Mouse (Mus musculus) spleen, postnatal 10 days (tissue): Measurements from ENCODE around the gene Prkaca.
A peak's percentile ranks its signal among the peaks of the same experiment; 100 is the strongest.
"Not testable (repeated sequence)": the region's sequence is repeated elsewhere in the genome, so short reads cannot be mapped to it uniquely, and the experiment has no call there.

Source experiments
- DNase-seq, 2 experiments: peaks; one replicate each; pipeline ENCODE4 v3.0.0; 2021 to 2022; ENCODE audit warnings: low spot score in 2 of 2

The Prkaca gene

DNA sequence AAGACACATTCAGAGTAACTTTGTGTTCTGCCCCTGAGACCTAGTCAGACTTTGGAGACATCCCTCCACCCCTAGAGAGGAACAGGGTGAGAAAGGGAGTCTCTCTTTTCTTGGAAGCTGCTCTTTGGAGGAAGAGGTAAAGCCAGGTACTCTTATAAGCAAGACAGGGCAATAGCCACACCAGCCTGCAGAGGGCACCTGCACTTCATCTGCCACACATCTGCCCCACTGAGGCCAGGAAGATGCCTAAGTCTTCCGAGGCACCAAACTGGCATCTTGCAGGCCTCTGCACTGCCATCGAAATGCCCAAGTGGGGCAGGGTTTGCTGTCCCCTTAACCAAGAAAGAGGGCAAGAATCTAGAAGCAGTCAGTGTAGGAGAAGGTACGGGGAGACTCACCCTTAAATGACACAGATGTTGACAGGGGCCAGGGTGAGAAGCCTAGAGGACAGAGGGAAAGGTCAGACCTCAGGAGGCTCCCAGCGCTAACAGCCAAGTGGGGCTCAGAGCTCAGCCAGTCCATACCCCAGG is 3.4 kb downstream of the Prkaca start:
- DNase-seq = peak in 1 of 2 experiments; percentile 54

DNA sequence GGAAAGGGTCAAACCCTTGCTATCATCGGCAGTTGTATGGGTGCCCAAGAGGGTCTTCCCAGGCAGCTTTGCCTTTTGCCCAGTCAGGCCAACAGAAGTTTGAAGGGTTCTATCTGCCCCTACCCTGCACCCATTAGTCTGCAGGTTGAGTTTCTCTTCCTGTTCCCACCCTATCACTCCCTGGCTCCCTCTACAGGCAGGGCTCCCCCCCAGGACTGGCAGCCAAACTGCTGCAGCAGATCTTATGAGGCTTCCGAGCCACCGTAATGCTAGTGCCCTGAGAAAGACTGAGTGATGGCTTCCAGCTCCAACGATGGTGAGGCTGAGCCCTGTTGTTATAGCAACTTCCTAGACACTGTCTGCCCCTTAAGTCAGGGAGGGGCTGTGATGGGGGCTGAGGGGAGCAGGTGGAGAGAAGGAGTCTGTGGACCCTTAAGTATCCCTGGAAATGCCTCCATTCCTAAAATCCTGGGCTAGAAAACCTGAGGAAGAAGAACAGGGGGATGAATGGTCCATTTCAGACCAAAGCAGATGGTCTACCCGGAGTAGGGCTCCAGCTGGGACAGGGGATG is 4.1 kb downstream of the Prkaca start:
- DNase-seq = peak in 1 of 2 experiments; percentile 50

DNA sequence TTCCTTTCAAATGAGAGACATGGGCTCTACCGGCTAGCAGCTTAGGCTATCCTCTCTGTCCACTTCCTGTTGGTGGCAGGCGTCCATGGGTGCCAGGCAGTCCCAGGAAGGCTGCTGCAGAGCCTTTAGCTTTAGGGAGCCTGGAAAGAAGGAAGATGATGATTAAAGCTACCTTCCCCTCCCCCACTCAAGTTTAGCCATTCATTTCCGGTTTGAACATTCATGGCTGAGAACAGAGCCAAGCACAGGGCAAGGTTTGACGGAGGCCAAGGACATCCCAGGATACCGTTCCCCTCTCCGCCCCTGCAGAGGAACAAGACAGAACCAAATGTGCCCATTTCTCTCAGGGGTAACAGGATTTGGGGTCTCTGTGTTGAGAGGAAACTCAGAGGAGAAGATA is 4.9 kb downstream of the Prkaca start:
- no peak for DNase-seq

DNA sequence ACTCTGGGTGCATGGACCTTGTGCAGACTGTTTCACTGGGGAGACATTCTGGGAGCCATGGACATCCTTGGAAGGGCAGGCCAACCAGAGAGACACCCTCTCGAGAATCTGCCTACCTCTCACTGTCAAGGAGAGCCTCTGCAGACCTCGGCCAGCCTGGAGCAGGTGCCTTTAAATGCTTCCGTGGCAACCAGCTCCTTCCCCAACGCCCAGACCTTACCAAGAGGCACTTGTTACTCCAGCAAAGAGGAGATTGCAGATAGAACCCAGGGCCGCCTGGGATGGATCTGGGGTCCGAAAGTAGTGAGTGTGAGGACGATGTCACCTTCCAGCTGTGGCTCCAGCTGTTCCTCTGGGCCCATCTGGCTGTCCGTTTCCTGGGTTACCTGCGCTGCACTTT is 5.4 kb downstream of the Prkaca start:
- no peak for DNase-seq

DNA sequence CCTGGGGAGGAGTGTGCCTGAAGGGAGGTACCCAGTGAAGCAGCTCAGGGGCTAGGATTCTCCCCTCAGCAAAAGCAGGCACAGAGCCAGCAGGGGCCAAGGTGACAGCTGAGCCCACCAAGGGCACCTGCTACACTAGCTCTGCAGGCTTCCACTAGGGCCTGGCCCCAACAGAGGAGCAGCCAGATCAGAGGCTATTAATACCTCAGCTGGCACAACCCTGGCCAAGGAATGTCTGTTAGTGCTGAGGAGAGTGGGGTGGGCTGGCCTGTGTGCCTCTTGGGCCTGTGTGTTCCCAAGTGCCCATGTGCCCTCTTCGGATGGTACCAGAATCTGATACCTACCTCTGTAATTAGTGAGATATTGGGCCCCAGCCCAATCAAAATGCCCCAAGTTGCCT is 7.5 kb downstream of the Prkaca start:
- DNase-seq = no peak

DNA sequence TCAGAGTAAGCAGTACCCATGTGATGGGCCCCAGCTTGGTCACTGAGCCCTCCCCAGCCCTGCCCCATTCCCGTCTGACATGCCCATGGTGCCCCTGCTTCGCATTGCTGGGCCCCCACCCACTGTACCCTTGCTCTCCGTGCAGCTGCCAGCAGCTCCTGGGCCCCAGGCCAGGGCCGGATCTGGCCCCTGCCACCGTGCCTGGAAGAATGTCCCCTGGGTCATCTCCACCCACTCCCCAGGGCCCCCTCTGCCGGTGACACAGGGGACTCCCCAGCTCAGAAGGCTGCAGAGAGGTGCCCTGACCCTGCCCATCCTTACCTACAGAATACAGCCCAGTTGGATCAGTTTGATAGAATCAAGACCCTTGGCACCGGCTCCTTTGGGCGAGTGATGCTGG is 8.1 kb downstream of the Prkaca start:
- DNase-seq = no peak

DNA sequence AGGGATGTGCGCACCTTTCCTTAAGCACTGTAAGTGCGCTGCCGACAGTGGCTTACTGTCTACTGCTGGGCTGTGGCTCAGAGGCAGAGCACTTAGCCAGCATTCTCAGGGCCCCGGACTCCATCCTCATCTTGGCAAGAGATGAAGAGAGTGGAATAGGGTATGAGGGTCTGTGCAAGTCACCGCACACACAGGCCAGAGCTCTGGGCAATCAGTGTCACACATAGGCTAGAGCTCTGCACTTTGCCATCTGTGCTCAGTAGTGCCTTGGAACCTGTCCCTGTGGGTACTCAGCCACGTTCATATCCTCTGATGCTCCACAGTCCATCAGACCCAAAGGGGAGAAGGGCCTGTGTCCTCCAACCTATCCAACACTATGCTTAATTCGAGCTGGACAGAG is 8.7 kb downstream of the Prkaca start:
- DNase-seq = no peak

DNA sequence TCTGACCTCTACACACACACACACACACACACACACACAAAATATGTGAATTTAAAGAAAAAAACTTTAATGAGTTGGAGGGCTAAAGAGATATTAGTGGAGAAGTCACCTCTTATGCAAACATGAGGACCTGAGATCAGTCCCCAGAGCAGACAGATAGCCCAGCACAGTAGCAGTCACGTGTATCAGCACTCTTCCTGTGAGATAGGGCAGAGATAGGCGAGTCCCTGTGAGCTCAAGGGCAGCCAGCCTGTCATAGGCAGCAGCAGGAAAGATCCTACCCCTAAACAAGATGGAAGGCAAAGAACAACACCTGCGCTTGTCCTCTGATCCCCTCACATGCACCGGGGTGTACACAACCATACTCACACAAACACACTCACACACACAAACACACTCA is 9.7 kb downstream of the Prkaca start:
- DNase-seq = no peak

DNA sequence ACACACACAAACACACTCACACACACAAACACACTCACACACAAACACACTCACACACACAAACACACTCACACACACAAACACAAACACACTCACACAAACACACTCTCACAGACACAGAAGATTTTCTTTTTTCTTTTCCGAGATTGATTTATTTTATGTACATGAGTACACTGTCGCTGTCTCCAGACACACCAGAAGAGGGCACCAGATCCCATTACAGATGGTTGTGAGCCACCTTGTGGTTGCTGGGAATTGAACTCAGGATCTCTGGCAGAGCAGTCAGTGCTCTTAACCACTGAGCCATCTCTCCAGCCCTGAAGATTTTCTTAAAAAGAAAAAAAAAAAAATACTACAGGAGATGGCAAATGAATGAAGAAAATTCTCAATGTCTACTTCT is 10.4 kb downstream of the Prkaca start:
- not testable (repeated sequence) for DNase-seq

DNA sequence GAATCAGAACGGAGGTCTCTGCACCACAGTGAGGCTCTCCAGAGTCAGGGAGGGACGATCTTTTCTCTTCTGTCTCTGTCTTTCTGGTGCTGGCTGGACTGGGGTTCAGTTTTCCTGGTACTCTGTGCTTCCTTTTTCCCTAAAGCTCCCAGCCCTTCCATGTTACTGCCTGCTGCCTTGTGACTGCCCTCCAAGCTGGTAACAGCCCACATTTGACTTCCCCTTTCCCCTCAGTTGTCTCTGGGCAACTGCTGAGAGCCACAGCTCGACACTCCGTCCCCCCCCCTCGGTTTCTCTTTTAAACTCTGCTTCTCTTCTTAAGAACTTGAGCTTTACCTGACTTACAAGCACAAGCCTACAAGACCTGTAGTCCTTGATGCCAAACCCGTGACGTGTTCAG is 16.4 kb downstream of the Prkaca start:
- DNase-seq = no peak

DNA sequence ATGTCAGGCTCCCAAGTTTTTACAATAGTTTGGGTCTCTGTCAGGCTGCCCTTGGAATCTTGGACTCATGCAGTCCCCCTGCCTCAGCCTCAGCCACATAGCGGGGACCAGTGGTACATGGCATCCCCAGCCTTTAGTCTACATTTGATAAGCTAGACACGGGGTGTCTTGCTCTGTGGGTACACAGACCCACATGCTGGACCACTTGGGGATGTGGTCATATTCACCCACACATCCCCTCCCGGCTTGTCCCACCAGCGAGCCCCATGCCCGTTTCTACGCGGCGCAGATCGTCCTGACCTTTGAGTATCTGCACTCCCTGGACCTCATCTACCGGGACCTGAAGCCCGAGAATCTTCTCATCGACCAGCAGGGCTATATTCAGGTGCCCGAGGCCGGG is 17.4 kb downstream of the Prkaca start:
- no peak for DNase-seq

DNA sequence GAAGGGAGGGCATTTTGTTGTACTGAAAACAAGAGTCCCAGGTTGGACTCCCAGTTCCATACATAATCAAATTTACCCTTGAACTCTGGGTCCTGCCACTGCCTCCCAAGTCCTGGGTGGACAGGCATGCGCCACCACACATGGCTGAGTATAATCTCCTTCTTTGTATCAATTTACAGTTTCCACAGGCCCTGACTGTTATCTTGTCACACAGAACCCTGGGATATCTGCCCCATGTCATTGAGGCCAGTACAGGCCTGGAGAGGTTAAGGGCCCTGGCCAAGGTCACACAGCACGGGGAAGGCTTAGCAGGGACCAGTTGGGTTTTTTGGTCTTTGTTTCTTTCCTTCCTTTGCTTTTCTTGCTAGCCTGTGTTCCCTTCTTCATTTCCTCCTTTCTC is 19.7 kb downstream of the Prkaca start:
- DNase-seq = no peak

DNA sequence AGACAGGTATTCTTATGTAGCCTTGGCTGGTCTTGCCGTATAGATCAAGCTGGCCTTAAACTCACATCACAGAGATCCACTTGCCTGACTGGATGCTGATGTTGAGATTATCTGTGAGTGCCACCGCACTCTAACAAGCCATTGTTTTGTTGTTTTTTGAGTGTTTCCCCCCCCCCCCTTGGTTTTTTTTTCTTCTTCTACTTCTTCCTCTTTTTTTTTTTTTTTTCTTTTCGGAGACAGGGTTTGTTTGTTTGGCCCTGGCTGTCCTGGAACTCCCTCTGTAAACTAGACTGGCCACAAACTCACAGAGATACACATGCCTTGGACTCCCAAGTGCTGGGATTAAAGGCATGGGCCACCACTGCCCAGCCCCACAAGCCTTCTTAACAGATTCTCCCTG is 21.2 kb downstream of the Prkaca start:
- no peak for DNase-seq

DNA sequence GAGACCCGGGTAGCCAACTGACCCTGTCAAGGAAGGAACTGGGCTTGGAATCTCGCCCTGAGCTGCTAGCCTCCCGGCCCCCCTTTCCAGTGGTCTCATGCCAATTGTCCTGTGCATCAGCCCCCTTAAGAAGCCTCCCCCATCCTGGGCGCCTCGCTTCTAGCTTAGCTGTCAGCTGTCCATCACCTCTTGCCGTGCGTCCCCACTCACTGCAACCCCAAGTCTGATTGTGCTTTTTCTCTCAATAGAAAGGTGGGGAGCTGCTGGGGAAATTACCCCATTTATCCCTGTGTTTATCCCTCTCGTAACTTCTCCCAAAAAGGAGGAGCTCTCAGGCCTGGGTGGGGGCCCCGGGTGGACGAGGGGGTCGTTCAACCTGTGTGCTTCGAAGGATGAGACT is 23.2 kb downstream of the Prkaca start:
- DNase-seq = no peak

DNA sequence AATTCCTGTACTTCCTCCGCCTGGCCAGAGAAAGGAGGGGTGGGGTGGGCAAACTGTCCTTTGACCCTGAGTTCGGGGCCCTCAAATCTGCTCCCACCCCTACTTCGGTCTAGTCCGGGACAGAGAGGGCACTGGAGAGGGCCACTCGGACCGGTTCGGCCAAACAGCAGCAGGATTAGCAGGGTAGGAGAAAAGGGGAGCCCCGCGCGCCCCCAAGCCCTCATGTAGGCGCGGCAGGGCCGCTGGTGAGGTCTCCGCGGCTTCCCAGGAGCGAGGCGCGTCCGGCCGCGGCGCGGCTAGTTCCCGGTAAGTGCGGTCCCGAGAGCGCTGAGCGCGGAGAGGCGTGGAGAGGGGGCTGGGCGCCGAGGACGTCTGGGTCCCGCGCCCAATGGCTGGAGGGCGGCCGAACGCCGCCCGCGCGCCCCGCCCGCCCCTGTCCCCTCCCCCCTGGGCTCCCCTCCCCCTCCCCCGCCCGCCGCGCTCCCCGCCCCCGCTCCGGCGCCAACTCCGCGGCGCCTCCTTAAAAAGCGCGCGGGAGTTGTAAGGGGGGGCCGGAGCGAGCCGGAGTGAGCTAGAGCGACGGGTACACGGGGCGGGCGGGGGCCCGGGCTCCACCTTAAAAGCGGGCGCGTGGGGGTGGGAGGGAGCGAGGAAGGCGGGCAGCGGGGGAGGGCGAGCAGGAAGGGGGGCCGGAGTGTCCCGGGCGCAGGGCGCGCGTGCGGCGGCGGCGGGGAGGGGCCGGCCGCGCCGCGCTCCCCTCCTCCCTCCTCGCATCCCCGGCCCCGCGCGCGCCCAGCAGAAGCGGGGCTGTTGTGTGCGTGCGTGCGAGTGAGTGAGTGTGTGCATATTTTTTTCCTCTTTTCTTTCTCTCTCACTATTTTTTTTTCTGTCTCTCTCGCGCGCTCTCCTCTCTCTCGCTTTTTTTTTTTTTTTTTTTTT is 24.0 kb downstream of the Prkaca start:
- DNase-seq = peak; percentile 81 to 87

DNA sequence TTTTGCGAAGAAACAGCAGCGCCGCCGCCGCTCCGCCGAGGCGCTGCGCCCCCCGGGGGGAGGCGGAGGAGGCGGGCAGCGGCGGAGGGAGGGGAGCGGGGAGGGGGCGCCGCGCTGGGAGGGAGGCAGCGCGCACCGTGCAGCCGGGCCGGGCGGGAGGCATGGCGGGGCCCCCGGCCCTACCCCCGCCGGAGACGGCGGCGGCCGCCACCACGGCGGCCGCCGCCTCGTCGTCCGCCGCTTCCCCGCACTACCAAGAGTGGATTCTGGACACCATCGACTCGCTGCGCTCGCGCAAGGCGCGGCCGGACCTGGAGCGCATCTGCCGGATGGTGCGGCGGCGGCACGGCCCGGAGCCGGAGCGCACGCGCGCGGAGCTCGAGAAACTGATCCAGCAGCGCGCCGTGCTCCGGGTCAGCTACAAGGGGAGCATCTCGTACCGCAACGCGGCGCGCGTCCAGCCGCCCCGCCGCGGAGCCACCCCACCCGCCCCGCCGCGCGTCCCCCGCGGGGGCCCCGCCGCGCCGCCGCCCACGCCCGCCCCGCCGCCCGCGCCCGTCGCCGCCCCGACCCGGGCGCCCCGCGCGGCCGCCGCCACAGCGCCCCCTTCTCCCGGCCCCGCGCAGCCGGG is 24.8 kb downstream of the Prkaca start, which contains the start of gene Samd1:
Gene Samd1, plus strand, starts transcription at position 162 of the 631 bp plus-strand sequence.
- DNase-seq = peak; percentile 65 to 74

DNA sequence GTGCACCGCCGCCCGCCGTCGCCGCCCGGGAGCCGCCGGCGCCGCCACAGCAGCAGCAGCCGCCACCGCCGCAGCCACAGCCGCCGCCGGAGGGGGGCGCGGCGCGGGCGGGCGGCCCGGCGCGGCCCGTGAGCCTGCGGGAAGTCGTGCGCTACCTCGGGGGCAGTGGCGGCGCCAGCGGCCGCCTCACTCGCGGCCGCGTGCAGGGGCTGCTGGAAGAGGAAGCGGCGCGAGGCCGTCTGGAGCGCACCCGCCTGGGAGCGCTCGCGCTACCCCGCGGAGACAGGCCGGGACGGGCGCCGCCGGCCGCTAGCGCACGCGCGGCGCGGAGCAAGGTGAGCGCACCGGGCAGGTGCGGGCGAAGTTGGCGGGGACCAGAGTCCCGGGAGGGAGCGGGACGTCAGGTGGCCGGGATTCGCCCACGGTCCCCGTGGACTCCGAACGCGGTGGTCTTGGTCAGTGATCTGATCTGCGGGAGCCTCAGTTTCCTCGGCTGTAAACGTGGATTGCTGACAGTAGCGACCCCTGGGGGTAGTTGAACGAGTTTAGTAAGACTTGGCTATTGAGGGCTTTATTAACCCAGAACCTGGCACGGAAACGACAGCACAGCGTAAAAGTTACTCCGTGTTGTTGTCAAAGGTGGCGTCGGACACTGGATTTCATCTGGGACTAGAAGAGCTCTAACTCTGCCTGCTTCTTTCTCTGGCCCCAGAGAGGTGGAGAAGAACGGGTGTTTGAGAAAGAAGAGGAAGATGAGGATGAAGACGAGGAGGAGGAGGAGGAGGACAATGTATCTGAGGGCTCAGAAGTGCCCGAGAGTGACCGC is 25.7 kb downstream of the Prkaca start:
- DNase-seq = peak; percentile 78 to 81

DNA sequence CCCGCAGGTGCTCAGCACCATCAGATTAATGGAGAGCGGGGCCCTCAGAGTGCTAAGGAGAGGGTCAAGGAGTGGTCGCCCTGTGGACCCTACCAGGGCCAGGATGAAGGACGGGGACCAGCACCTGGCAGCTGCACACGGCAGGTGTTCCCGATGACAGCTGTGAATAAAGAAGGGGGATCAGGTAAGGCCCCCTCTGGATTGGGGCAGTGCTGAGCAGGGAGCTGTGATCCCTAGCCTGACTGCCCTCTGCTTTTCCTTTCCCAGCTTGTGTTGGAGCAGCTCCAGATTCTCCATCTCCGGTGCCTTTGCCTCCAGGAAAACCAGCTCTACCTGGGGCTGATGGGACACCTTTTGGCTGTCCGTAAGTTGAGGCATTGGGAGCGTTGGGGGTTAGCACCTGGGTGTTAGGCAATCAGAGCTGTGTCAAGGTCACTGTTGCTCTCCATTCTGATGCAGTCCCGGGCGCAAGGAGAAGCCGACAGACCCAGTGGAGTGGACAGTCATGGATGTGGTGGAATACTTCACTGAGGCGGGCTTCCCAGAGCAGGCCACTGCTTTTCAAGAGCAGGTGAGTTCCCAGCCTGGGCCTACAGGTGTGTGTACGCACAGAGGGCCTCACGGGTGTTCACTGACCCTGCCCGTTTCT is 26.4 kb downstream of the Prkaca start:
- DNase-seq = peak in 1 of 2 experiments; percentile 19

DNA sequence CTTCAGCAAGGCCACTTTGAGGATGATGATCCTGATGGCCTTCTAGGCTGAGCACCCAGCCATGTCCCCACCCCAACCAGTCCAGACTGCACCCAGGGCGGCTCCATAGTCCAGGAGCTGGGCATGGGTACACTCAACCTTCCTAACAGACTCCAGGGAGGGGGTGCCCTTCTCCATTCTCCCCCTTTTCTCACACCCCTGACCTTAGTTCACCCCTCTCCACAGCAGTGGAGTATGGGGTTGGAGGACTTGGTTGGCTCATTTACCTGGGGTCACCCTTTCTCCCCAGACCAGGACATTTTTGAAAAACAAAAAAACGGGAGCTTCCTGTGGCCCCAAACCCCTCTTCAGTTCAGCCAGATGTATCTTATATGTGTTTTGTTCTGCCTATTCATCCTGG is 27.0 kb downstream of the Prkaca start:
- no peak for DNase-seq

DNA sequence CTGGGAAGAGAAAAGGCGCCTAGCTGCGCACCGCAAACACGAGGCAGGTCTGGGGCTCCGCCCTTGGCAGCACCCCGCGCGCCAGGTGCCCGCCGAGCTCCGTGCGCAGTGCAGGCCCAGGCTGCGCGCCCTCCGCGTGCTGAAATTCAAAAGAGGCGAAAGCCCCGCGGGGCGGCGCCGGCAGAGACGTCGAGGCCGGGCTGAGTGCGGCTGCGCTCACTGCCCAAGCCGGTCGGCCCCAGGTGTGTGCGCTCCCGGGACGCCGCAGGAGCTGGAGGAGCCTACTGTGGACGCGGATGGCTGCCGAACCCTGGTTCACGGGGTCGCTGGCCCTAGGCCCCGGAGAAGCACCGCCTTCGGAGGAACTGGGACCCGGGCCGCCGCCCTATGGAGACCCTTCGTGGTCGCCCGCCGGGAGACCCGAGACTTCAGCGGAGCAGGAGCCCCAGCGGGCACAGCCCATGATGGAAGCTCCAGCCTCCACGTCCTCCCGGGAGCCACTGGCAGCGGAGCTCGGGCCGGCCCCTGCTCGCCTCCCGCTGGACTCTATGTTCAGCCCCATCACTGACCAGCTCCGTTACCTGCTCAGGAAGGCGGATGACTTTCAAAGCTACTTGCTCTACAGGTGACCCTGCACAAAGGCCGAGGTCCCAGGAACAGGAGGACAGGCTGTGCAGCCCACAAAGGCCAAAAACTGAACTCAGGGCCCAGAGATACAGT is 28.6 kb downstream of the Prkaca start, which contains the start of gene 1700067K01Rik:
Gene 1700067K01Rik, plus strand, starts transcription at position 222 of the 720 bp plus-strand sequence.
- DNase-seq = no peak
